Mouse (Mus musculus) embryonic facial prominence, embryonic 14.5 days (tissue): ENCODE results near the gene Lgals9. TPM values are rescaled to one million over a fixed set of nuclear protein-coding genes. Genes with fewer than 3 reads are reported as not detected.

Experiments used
- ATAC-seq: fragments of 200-750 bp; cut with Nextera tagmentation; 2 replicates; pipeline ENCODE4 v1.8.0; 2017; ENCODE audit warnings: low read depth, moderate number of reproducible peaks, moderate TSS enrichment
- DNase-seq: peaks from one replicate; pipeline ENCODE4 v3.0.0-alpha.2; 2015; ENCODE audit warnings: low spot score
- H3K27ac ChIP-seq: fragments of 300-500 bp; sonication (generic); replicated peaks from 2 replicates; pipeline ENCODE4 v1.5.1; 2014; ENCODE audit warnings: low read depth, mild to moderate bottlenecking, low read length, moderate library complexity
- H3K27me3 ChIP-seq: fragments of 300-500 bp; sonication (generic); replicated peaks from 2 replicates; pipeline ENCODE4 v1.6.1; 2014; ENCODE audit warnings: low read length; ENCODE audit not compliant: control insufficient read depth, insufficient read depth
- H3K36me3 ChIP-seq: fragments of 300-500 bp; sonication (generic); 2 replicates; pipeline ENCODE4 v1.6.1; 2014; ENCODE audit warnings: low read length, mixed read lengths; ENCODE audit not compliant: control insufficient read depth, insufficient read depth
- H3K4me1 ChIP-seq: fragments of 300-500 bp; sonication (generic); 2 replicates; pipeline ENCODE4 v1.6.1; 2014; ENCODE audit warnings: antibody characterized with exemption, low read length; ENCODE audit not compliant: control insufficient read depth, insufficient read depth
- H3K4me2 ChIP-seq: fragments of 300-500 bp; sonication (generic); 2 replicates; pipeline ENCODE4 v1.6.1; 2014; ENCODE audit warnings: low read depth, mild to moderate bottlenecking, low read length, moderate library complexity, mixed read lengths
- H3K4me3 ChIP-seq: fragments of 300-500 bp; sonication (generic); 2 replicates; pipeline ENCODE4 v1.5.1; 2014; ENCODE audit warnings: low read depth, mild to moderate bottlenecking, low read length
- H3K9ac ChIP-seq: fragments of 300-500 bp; sonication (generic); 2 replicates; pipeline ENCODE4 v1.6.1; 2014; ENCODE audit warnings: low read depth, mild to moderate bottlenecking, low read length, moderate library complexity, mixed read lengths
- H3K9me3 ChIP-seq: fragments of 300-500 bp; sonication (generic); 2 replicates; pipeline ENCODE4 v1.6.1; 2016; ENCODE audit warnings: low read length; ENCODE audit not compliant: control insufficient read depth
- WGBS: fragments of 180-500 bp; shearing (Covaris S2); extraction: QIAGEN DNeasy Blood & Tissue Kit; methylation state at CpG from one replicate; pipeline ENCODE4 v1.1.7; 2014; 5-methylcytosine and 5-hydroxymethylcytosine counted together
- polyA plus RNA-seq: library from polyadenylated mRNA; unstranded; fragments of >200 nt; fragmentation: Nextera tagmentation; extraction: Ambion mirVana; gene quantifications from 2 replicates; pipeline ENCODE4 v1.2.1, GENCODE M21; 2014

Gene Lgals9
- polyA plus RNA-seq, 1 experiment from 2014 or later: 52.1 TPM

DNA sequence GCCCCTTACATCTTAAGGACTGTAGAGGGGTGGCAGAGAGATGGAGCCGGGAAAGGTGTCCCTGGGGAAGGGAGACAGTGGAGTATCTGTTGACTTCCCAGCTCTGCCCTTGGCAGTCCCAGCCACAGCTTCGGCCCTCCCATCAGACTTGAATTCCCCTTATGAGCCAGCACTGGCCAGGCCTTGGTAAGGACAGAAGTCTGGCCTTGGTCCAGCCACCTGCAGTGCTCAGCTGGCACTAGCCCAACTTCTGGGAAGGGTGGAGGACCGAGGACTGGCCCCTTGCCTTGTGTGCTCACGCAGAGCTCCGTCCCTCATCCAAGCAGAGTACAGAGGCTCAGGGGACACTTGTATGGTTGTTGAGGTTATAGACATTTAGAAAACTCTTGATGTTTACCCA lies 55.4 kb downstream of the Lgals9 start:
- Histone ChIP-seq H3K4me3 (no peak overlapping the region), H3K4me2 (no peak overlapping the region), H3K9ac (no peak overlapping the region), H3K9me3 (no peaks in the 10 kb centered on the region), H3K27me3 (peaks cover 24% of the 10 kb centered on the region), H3K4me1 (no peaks in the 10 kb centered on the region), H3K36me3 (no peaks in the 10 kb centered on the region), H3K27ac (no peak overlapping the region)
- peak; percentile 50 for DNase-seq
- ATAC-seq: no peak
- WGBS: 64% methylated on average over 5 of the region's 5 CpGs

- peak overlapping the region; percentile 43 for H3K4me3 ChIP-seq
- H3K9ac ChIP-seq: no peak overlapping the region; the same call in 1 of the 2 replicates
- peak overlapping the region; percentile 57 for H3K4me2 ChIP-seq
- WGBS: under 1% methylated on average over 16 of the region's 37 CpGs
- H3K27me3 ChIP-seq: peaks cover 36% of the 10 kb centered on the region
- no peaks in the 10 kb centered on the region for H3K36me3 ChIP-seq
- DNase-seq (peak; percentile 36), ATAC-seq (0 out of 2 replicates have a peak, but pooled peaks have one; percentile 18)
- H3K9me3 ChIP-seq: no peaks in the 10 kb centered on the region
- 0 out of 2 replicates have a peak, but pooled peaks cover 3% of the 10 kb centered on the region for H3K4me1 ChIP-seq
- no peak overlapping the region for H3K27ac ChIP-seq
Measured at GRCm38 (mm10) chr11:78924916-78925315, 59.8 kb downstream of the Lgals9 start.

DNA sequence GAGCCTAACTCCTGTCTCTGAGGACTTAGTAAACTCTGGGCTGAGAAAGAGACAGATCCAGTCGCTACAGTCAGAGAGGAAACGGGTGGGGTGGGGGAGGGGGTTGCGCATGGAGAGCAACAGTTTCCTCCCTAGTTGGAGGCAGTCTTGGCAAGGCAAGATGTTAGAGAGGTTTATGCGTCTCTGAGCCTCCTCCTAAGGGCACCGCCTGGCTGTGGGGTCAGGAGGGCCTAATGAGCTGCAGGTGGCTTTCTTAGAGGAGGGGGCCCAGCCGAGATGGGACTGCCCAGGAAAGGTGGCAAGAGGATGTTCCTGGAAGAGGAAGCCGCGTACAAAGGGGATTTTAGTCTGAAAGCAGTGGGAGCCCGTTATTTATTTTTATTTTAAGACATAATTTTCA lies 60.6 kb downstream of the Lgals9 start:
- Histone ChIP-seq H3K27ac (no peak overlapping the region), H3K9me3 (no peaks in the 10 kb centered on the region), H3K36me3 (no peaks in the 10 kb centered on the region), H3K27me3 (peaks cover 36% of the 10 kb centered on the region), H3K9ac (no peak overlapping the region), H3K4me1 (0 out of 2 replicates have a peak, but pooled peaks cover 3% of the 10 kb centered on the region), H3K4me3 (no peak overlapping the region), H3K4me2 (no peak overlapping the region)
- no peak for DNase-seq
- WGBS: 8% methylated on average over 9 of the region's 9 CpGs
- ATAC-seq: no peak

GRCm38 (mm10) chr11:78922678-78923407 lies 61.9 kb downstream of the Lgals9 start:
- WGBS: 33% methylated on average over 8 of the region's 8 CpGs
- no peak for ATAC-seq

GRCm38 (mm10) chr11:78920411-78920939 lies 64.3 kb downstream of the Lgals9 start, which contains the start of gene Nos2:
Nos2 (plus strand) TSS chr11:78920787.
- DNase-seq (no peak), ATAC-seq (no peak)
- no peak within 1 kb of the TSS for H3K9ac ChIP-seq
- no peak within 1 kb of the TSS for H3K27ac ChIP-seq
- 0 out of 2 replicates have a peak, but pooled peaks cover 3% of the 10 kb centered on the region for H3K4me1 ChIP-seq
- H3K36me3 ChIP-seq: no peaks in the 10 kb centered on the region
- 43% methylated on average over 6 of the region's 6 CpGs for WGBS
- H3K27me3 ChIP-seq: peaks cover 24% of the 10 kb centered on the region
- H3K4me2 ChIP-seq: no peak within 1 kb of the TSS
- no peak within 1 kb of the TSS for H3K4me3 ChIP-seq
- H3K9me3 ChIP-seq: no peaks in the 10 kb centered on the region

More at GRCm38 (mm10) chr11:78922678-78923407, 61.9 kb downstream of the Lgals9 start:
- H3K36me3 ChIP-seq: no peaks in the 10 kb centered on the region
- peak; percentile 62 for DNase-seq
- no peak overlapping the region for H3K27ac ChIP-seq
- H3K4me3 ChIP-seq: no peak overlapping the region
- H3K4me1 ChIP-seq: 0 out of 2 replicates have a peak, but pooled peaks cover 3% of the 10 kb centered on the region
- peaks cover 36% of the 10 kb centered on the region for H3K27me3 ChIP-seq
- no peak overlapping the region for H3K9ac ChIP-seq
- H3K4me2 ChIP-seq: no peak overlapping the region
- H3K9me3 ChIP-seq: no peaks in the 10 kb centered on the region

- H3K4me3 ChIP-seq: no peak overlapping the region
- no peak overlapping the region for H3K4me2 ChIP-seq
- 0 out of 2 replicates have a peak, but pooled peaks cover 3% of the 10 kb centered on the region for H3K4me1 ChIP-seq
- H3K9ac ChIP-seq: no peak overlapping the region
- H3K36me3 ChIP-seq: no peaks in the 10 kb centered on the region
- H3K9me3 ChIP-seq: no peaks in the 10 kb centered on the region
- ATAC-seq: no peak
- peaks cover 16% of the 10 kb centered on the region for H3K27me3 ChIP-seq
- no peak for DNase-seq
- H3K27ac ChIP-seq: no peak overlapping the region
- 75% methylated on average over 4 of the region's 4 CpGs for WGBS
Measured at GRCm38 (mm10) chr11:78919745-78920144, 65.0 kb downstream of the Lgals9 start.

DNA sequence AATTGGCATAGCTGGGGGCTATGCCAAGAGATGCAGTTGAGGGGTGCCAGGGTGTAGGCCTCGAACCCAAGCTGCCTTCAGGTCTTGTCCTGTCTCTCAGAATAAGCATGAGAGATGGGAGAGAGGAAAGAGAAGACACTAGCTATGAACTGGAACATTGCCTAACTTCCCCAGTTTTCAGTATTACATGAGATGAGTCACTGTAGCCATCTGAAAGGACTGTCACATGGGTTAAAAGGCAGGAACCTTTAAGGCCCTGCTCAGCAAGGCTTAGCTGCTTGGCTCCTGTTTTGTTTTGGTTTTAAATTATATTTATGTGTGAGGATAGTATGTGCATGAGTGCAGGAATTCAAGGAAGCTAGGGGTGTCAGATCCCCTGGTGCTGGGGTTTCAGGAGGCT lies 68.3 kb downstream of the Lgals9 start:
- ATAC-seq (no peak), DNase-seq (no peak)
- H3K4me1 ChIP-seq: no peaks in the 10 kb centered on the region
- no peaks in the 10 kb centered on the region for H3K27me3 ChIP-seq
- H3K36me3 ChIP-seq: no peaks in the 10 kb centered on the region
- H3K9me3 ChIP-seq: no peaks in the 10 kb centered on the region
- H3K4me3 ChIP-seq: no peak overlapping the region
- 83% methylated on average over 1 of the region's 1 CpGs for WGBS
- no peak overlapping the region for H3K27ac ChIP-seq
- H3K9ac ChIP-seq: no peak overlapping the region
- H3K4me2 ChIP-seq: no peak overlapping the region

- Histone ChIP-seq H3K9me3 (no peaks in the 10 kb centered on the region), H3K27me3 (no peaks in the 10 kb centered on the region), H3K4me3 (no peak overlapping the region), H3K27ac (no peak overlapping the region), H3K4me2 (no peak overlapping the region), H3K9ac (no peak overlapping the region), H3K36me3 (no peaks in the 10 kb centered on the region), H3K4me1 (no peaks in the 10 kb centered on the region)
- no peak for ATAC-seq
- no peak for DNase-seq
- 80% methylated on average over 6 of the region's 6 CpGs for WGBS
Measured at GRCm38 (mm10) chr11:78915473-78915872, 69.3 kb downstream of the Lgals9 start.
